Mouse (Mus musculus) kidney, adult 9 months (tissue): Measurements from ENCODE around the gene Cacna1g.

Source experiments
- DNase-seq: peaks from one replicate; pipeline ENCODE4 v3.0.0; 2022

The Cacna1g gene

DNA sequence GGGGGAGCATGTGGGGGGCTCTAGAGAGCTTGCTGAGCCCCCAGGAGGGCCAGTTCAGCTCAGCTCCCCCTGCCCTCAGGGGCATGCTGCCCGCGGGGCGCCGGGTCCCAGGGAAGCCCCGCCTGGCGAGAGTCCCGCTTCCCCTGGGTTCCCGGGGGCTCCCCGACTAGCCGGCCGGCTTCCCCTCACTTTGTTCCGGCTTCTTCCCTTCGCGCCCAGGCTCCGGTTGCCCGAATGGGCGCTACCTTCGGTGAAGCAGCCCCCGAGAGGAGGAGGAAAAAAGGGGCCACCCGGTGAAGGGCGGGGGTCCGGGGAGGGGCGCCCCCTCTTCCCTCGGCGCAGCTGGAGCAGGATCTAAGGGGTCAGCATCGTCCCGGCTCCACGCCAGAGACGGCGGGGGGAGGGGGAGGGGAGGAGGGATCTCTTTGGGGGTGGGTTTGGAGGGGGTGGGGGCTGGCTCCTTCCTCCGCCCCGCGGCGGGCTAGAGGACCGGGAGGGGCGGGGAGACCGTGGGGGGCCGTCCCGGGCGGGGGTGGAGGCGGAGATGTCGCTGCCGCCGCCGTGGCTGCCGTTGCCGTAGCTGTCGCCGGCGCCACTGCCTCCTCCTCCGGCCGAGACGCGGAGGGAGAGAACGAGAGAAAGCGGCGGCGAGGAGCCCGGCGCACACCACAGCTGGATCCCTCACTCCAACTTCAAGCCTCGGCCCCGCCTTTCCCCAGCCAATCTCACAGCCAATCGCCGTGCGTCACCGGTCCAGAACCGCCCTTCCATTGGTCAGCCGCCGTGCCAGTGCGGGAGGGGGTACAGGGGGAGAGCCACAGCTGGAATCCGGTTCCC is at the start of gene Cacna1g:
Gene Cacna1g, minus strand, starts transcription at position 492 of the 837 bp plus-strand sequence.
- peak; percentile 79 for DNase-seq

DNA sequence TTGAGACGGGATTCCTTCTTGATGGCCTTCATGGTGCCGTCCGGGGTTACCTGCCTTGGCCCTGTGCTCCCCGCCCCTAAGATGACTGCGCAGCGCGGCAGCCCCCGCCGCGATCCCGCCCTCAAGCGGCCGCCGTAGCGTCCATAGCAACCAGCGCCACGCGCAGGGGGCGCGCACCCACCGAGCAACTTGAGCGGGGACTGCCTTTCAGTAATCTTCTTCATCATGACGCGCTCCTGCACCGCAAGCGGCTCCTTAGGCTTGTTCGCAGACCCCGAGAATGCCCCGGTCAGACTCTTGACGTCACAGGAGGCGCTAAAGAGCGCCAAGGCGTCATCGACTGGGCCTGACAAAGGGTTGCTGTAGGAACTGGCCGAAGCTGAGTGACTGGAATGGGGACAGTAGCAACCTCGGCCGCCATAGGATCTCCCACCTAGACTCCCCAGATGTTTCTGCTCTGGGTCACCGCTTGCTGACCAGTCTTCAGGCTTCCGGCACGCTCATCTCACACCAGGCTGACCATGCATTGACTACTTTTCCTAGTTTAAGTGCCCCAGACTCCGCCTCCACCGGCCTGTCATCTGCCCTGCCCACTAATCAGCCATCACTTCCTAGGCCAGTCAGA is 47.3 kb upstream of the Cacna1g start, which contains the start of gene Mycbpap:
Gene Mycbpap, minus strand, starts transcription at position 524 of the 625 bp plus-strand sequence.
- DNase-seq, result peak; percentile 54

DNA sequence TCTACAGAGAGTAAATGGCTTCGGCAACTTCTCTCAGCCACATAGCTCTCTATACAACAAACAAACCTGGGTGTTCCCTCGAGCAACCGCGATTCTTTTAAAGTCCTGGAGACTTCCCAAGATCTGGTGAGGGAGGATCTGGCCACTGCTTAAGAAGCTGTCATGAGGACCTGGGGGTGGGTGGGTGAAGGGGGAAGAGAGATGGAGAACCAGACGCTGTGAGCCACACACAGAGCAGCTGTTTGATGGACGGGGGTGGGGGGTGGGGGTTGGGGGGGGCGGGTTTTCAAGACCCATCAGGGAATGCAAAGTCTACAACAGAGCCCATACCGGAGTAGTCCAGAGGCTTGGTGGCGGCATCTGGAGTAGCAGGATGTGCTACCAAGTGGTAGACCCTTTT is 39.5 kb upstream of the Cacna1g start:
- DNase-seq, result no peak

DNA sequence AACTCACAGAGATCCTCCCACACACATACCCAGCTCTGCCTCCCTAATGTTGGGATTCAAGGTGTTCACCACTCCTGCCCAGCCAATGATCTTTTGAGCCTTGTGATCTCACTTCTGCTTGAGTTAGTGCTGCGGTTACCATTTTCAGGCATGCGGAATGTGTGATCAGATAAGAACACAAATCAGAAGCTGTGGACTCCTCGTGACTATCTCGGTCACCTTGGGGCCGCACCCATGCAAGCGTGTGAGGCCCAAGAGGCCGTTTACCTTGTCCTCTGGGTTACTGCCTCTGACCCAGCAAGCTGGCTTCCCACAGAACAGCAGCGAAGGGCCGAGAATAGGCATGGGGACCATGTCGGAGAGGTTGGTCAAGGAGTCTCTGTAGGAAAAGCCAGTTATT is 35.0 kb upstream of the Cacna1g start:
- peak; percentile 49 for DNase-seq

DNA sequence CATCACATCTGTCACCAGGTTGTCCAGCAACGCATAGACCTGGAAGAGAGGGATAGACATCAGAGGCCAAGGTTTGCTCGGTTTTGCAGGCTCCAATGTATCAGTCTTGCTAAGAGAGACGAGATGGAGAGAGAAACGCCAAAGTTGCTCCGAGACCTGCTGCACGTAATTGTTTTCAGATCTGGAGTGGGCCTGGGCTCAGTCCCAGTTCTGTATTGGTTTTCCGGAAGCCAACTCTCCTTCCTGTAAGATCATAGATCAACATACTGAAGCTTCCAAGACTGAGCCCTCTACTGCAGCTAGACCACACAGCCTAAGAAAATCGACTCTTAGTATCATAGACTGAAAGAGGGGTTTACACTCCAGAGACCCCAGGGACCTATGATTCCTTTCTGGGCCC is 27.5 kb upstream of the Cacna1g start:
- no peak for DNase-seq

DNA sequence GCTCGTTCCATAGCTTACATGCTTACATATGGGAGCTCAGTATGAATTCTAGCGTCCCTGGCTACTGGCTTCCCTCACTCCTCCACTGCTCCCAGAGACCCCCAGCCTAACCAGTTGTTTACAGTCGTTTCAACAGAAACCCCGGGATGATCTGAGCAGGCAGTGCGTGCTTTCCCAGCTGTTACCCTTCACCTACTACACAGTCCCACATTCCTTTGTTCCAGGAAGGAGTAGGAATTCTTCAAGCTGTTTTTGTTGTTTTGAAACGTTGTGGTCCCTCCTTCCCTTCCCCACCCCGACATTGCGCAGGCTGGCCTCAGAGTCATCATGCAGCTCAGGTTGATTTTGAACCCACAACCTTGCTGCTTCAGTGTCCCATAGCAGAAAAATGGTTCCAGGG is 26.4 kb upstream of the Cacna1g start:
- DNase-seq, result no peak

DNA sequence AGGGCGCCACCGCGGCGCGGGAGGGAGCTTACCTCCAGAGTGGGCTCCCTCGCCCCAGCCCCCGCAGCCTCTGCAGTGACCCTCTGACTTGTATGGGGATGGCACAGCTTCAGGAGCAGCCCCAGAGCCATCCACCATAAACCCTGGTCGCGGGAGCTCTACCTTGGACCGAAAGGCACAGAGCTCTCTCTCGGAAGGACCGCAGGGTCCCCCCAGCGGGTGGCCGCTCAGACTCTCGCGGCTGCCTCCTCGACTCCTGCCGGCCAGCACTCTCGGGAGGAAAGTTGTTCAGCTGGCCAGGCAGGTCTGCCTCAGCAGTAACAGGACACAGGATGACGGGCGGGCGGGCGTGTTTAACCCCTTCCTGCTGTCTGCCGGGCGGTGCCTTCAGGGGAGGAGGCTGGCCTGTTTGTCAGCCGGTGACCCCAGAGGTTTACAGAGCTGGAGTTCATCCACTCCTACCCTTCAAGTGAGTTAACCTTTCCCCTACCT is 25.7 kb upstream of the Cacna1g start, which contains the start of gene Epn3:
Gene Epn3, minus strand, starts transcription at position 314 of the 492 bp plus-strand sequence.
- peak; percentile 44 for DNase-seq

DNA sequence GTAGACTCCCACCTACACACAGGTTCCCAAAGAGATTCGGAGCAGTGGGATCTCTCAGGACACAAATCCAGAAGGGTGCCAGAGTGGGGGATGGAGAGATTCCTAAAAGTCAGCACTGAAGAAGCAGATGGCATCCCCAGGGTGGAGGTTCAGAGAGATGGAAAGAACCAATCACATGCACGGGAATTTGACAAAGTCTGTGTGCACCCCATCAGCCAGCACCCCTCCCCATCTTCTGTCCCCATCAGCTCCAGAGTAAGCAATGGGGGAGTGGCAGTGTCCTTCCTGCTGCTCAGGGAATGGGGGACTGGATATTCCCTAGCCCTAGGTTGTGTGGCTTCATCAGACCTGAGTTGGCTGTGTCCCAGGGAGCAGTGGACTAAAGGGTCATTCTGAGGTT is 25.0 kb upstream of the Cacna1g start:
- peak; percentile 27 for DNase-seq

DNA sequence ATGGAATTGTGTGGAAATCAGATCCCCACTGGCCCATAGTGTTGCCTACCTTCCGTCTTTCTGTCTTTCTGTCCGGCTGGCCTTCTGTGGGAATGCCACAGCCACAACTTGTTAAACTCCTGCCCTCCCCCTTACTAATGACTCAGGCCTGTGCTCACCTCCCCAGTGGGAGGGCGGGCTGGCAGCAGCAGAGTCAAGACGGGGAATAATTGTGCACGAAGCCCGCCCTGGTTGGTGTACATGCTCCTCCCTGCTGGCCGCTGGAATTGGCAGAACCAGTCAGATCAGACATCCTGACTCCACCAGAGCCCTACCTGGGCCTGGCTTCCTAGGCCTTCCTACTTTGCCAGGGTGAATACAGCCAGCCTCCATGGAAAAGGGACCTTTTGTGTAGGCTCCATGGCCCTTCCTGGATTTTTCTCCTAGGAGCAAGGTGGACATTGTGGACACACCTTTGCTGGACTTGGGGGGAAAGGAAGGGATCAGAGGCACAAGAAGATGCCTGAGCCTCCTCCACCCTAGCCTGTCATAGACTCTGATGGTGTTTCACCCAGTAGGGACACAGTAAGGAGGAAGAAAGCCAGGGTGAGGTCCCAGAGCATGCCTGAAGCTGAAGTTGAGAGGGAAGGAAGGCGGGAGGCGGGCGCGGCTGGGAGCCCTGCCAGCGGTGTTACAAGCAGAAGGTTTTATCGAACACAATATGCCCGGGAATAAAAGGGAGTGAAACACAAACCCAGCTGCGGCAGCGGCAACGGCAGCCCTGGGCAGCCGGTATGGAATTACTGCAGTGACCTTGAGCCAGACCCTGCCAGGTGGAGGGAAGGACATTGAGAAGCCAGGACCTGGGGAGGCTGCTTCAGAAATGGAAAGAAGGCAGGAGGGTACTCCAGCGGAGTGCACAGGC is 24.3 kb upstream of the Cacna1g start:
- DNase-seq, result peak; percentile 79

DNA sequence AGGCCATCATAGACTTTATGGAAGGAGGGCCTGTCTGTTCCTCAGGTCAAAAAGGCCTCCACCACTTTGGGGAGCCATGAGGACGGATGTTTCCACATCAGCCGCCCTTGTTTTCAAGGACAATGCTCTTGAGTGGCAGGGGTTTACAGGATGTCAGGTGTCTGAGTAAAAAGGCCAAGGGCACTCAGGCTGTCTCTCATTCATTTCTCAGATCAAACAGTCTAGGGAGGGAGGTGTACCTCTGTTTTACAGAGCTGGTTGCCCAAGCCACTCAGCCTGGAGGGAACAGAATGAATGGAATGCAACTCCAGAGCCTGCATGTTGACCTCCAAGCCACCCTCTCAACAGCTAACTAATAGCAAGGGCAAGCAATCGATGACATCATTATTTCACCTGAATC is 21.4 kb upstream of the Cacna1g start:
- DNase-seq, result peak; percentile 51

DNA sequence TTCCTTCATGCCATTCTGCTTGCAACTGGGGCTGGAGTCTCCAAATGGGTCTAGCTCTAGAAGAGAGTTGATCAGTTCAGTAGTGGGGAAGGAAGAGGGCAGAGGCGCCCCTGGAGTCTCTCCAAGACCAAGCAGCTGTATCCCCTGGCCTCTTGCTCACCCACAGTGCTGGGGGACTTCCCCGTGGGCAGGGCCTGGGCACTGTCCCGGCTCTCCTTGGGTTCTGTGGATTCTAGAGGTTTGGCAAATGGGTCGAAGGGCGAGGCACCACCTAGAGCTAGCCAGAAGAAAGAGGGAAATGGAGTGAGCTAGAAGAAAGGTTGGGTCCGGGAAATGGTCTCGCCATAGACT is 17.7 kb upstream of the Cacna1g start:
- DNase-seq, result no peak

DNA sequence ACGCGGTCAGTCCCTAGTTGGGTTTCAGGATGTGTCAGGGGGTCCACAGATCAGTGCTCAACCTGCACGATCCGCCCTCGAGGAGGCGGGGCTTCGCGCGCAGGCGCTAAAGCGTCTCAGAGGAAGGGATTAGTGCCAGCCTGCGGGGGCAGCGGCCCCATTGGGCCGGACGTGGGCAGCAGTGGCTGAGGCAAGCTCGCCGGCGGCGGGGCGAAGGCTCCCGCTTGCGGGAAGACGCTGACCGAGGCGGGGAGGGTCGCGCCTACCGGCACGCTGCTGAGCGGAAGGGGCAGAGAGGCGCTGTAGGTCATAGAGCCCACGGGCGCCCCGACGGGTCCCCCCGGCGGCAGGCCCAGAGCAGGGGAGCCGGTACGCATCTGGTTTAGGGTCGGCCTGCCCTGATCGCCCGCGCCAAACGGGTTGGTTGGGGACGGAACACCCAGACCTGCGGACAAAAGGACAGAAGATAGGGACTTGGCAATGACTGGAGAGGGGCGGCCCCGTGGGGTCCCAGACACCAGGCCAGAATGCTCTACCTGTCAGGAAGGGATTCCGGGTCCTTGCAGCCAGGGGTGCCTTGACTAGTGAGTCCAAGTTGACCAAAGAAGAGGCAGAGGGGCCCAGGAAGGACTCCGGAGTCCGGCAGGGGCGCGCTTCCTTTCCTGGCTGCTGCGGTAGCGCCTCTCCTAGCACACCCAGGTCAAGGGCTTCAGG is 17.2 kb upstream of the Cacna1g start:
- peak; percentile 26 for DNase-seq

DNA sequence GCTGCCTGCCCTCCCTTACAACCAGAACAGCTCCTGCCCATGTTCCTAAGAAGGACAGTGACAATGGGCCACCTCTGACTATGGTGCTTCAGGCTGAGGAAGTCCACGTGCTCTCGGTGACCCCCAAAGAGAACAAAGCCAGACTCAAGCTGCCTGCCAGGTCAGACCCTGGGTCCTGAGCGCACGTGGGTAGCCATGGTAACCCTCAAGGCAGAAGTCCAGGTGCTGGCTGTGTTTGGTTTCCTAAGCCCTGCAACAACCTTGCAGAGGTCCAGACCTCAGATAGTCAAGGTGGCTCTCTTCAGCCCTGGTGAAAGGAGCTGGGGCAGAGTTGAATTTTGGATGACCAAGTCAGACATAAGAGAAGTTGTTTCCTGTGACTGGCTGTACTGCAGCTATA is 15.7 kb upstream of the Cacna1g start:
- no peak for DNase-seq

DNA sequence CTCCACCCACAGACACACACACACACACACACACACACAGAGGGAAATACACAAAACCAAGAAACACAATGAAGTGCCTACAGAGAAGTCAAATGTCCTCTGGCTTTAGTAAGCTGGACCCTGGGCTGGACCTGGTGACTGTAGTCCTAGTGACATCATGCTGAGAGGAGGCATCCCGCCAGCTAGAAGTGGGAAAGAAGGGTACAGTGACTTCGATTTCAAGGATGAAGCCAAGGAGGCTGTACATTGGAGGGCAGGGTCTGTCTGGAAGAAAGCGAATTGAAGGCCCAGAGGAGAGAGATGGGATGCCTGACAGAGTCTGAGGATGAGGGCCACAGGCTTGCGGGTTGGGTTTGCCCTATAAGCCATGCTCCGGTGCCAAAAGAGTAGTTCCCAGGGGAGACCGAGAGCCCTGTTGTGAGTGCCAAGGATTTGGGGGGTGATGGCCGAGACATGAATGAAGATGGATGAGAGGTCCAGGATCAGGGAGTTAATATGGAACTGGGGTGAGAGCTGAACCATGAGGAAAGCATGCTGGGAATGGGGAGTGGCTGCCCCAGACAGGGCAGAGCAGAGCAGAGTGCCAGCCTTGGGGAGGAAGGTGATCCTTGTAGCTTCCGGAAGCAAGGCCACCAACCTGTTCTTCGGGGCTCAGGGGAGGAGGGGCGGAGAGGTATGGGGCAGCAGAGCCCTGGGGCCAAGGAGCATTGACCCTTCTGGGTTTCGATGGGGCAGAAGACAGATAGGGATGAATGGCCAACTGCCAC is 15.0 kb upstream of the Cacna1g start:
- no peak for DNase-seq

DNA sequence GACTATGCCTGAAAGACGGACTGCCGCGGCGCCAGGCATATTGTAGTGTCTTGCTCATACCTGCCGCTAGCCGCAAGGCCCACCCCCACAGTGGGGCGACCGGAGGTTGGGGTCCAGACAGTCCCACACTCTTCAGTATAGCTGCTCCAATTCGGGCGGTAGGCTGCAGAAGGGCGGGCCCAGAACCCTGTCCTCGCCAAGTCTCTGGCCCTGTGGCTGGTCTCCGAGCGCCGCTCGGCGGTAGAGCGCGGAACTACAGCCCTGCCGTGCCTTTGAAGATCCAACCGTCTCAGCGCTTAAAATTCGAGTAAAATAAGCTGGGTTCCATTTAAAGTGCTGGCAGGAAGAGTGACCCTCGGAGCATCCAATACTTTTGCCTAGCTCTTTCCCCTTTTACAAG is 12.0 kb upstream of the Cacna1g start, which contains the start of gene Spata20:
Gene Spata20, minus strand, starts transcription at position 179 of the 400 bp plus-strand sequence.
- peak; percentile 85 for DNase-seq

DNA sequence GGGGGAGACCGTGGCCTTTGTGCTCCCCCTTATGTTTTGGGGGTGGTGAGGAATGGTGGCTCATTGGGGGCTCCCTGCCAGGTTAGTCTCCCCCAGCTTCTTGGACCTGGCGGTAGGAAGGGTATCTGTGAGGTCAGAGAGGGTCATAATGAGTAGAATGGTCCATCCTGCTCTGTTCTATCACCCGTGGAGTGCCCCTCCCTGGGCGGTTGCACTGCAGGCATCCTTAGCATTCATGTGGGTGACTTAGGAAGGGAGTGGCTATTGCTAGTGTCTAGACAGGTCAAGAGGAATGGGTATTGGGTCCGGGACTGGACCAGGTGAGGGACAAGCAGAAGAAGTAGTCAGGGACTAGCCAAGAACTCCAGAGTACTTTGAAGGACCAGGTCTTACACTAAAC is 11.2 kb upstream of the Cacna1g start:
- no peak for DNase-seq

DNA sequence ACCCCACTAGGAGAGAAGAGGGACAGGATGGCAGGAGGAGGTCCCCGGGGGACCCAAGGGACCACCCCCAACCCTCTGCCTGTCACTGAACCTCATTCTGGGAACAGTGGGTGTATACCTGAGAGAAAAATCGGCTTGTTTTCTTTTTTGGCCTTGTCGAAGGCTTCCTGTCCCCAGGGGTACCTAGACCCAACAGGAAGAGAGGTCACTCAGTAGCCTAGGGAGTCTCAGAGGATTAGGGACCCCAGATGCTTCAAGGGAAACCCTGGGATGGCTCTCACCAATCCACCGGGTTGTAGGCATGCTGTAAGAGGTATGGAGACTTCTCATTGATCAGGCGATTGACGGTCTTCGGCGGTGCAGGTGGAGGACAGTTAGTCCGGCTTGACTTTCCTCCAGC is 10.6 kb upstream of the Cacna1g start:
- DNase-seq, result no peak

DNA sequence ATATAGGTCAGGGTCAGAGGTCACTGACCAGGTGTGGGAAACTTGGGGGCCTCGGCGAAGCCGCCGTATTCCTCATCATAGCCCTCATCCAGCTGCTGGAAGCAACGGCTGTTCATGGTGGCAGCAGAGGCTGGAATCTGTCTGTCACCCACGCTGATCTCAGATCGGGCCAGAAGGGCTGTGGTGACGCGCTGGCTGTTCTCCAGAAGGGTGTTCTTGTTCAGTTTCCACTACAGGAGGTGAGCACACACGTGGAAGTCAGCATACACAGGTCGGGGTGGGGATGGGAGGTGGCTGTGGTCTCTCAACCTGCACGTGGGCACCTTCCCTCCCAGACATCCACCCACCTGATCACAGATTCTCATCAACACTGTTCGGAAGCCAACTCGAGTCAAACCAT is 9.9 kb upstream of the Cacna1g start:
- DNase-seq, result no peak

DNA sequence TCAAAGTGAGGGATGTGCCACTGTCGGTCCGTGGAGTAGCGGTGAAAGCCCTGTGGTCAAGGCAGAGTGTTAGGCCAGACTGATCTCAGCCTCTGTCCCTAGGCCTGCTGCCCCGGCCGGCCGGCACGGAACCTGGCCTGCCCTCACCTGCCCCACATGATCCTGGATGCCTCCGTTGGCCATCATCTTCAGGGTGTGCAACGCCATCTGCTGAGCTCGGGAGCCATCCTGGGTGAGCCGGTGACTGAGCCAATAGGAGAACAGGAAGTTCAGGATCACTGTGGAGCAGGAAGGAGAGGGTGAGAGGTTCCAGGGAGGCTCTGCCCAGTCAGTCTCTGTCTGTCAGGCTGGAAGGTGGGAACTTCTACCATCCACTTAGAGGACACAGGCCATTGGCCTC is 9.4 kb upstream of the Cacna1g start:
- DNase-seq, result no peak

DNA sequence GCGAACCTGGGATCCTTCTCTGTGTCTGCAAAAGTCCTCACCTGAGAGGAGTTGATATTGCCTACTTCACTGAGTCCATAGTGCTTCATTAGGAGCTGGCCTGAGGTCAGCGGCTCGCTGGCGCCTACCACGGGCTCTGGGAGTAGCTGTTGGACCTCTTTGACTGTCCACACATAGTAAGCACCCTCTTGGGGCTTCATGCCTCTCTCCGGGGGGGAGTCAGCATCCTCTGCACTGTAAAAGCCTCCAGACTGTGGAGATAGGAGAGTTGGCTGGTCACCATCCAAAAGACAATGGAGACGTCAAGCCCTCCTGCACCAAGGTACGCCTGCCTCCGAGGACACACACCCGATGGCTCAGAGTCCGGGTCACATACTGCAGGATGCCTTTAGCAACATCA is 8.7 kb upstream of the Cacna1g start:
- no peak for DNase-seq

DNA sequence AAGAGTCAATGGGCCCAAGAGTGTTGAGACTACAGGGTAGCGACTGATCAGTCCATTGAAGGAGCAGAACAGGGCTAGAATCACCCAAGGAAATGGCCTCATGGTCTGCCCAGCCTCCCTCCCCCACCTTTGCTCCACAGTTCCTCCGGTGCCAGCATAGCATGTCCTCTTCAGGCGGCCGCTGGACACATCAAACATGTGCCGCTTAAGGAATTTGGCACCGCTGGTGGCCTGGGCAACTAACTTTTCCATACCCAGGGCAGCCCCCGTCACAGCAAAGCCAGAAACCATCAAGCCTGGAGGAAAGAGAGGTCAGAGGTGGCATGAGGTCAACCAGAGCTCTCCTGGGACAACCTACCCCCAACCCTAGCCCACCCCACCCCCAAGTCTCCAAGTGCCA is 8.0 kb upstream of the Cacna1g start:
- DNase-seq, result no peak

DNA sequence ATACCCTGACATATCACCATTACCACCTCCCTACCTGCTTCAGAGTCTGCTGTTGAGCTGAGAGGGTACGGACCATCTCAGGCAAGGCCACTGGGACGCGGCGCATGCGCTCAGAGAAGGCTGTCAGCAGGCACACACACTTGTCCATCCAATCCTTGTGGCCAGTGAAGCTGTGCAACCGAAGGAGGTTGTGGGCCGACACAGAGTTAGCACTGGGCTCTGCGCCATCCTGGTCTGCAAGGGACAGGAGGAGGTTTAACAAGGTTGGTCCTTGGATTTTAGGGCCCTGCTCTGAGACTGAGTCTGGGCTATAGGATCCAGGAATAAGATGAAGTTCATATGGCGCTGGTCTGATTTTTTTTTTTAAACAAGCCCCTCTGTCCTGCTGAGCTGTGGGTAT is 6.4 kb upstream of the Cacna1g start:
- no peak for DNase-seq
